Mouse (Mus musculus) B cell, adult 2 months (primary cell): ENCODE measurements around the gene Tns3.

Experiments
- DNase-seq, 2 experiments: peaks; one replicate each; pipeline ENCODE4 v3.0.0; 2022

The Tns3 gene

DNA sequence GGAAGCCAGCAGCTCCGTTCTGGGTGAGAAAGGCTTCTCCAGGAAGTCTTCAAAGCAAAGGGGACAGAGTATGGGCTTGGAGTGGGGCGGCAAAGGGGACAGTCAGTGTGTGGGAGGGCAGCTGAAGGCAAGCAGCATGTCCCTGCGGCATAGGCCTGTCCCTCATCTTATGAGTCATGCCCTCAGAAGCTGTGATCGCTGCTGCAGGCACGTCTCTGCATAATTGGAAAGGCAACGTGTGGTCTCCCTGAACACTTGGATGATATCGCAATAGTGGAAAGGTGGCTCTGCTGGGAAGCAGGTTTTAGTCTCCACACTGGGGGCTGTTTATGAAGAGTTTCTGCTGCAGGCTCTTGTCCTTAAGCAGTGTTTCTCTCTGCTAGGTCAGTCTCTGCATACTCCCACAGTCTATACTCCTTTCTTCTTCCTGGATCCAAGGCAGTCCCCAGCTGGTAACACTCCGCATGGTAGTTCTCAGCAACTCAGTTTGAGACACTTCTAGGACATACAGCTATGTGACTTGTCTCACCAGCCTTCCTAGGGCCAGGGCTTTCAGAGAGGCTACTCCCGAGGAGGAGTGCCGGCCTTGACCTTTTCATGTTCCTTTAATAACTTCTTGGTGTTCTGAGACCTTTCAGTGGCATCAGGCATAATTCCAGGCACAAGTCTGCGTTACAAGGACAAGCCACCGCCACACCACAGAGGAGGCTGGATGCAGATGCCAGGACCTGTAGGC, 14.1 kb upstream of the Tns3 start:
- DNase-seq: no peak

GRCm38 (mm10) chr11:8675701-8676474, 11.6 kb upstream of the Tns3 start:
- no peak for DNase-seq

DNA sequence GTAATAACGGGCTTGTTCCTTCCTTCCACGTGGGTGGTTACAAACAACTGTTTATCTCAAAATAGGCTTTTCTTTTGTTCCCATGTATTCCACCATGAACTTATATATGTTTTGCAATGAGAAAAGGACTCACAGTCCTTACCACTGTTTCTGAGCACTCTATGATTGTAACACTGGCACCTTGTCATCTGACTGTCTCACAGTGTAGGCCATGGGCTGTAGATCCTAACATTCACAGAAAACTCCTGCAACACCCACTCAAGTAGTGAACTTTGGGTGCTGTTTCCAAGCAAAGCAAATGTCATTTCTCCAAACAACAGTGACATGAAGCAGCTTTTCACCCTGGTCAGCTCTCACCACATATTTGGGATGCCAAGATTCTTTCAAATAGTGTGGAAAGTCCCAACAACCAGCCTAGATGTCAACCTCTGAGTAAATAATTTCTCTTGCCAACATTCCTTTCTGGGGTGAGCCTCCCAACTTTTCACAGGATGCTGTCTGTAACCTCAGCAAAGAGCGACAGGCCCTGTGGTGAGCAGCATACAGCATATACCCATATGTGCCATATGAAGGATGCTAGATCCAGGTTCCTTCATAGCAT, 10.3 kb upstream of the Tns3 start:
- DNase-seq: no peak

- DNase-seq: no peak
These were observed 7.4 kb upstream of the Tns3 start for GRCm38 (mm10) chr11:8671698-8672097.

DNA sequence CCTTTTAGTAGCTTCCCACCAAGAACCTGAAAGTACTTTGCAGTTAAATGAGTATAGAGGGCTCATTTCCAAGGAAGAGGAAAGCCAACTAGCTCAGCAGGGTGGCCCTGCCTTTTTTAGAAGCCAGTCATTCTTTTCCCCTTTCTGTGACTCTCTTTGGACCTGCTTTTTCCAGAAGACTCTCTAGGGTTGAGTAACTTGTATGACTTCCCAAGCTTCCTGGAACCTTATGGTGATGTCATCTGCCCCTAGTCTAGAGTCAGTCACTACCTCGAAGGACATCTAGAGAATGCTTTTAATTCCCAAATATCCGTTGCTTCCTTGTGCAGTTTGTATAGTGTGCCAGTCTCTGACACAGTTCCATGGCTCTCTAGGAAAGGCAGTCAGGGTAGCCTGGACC, 4.8 kb upstream of the Tns3 start:
- DNase-seq: no peak

- no peak for DNase-seq
These were observed 462 bp upstream of the Tns3 start for GRCm38 (mm10) chr11:8664797-8665196.

GRCm38 (mm10) chr11:8663444-8664392, 617 bp downstream of the Tns3 start:
- peak; percentile 47 for DNase-seq

DNA sequence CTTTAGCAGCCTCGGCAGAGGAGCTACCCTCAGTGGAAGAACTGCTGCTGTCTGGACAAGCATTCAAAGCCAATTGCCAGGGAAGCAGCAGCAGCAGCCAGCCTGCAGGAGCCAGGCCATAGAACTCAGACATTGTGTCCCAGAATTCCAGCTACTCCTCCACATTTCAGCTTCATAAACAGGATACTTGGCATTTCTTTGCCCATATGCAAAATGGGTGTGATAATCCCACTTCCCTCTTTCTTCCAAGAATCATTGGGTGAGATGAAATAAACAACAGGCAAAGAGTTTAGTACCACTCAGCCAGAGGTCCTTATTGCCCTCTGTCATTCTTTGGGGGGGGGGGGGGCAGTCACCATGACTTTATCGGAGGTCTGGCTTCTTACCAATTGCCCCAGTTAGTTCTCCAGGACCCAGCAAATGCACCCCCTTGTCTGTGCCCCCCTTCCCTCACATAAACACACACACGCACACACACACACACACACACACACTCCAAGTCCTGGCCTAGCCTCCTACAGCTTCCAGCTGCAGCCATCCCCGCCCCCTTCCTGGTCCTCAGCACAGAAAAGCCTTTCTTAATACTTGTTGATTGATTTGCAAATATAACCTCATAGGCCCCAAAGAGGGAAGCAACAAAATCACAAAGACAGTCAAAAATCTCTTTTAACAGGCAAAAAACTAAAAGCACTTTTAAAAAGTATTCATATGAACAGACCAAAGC, 1.5 kb downstream of the Tns3 start:
- no peak for DNase-seq

GRCm38 (mm10) chr11:8660951-8661350, 3.4 kb downstream of the Tns3 start:
- DNase-seq: peak; percentile 20 to 27

DNA sequence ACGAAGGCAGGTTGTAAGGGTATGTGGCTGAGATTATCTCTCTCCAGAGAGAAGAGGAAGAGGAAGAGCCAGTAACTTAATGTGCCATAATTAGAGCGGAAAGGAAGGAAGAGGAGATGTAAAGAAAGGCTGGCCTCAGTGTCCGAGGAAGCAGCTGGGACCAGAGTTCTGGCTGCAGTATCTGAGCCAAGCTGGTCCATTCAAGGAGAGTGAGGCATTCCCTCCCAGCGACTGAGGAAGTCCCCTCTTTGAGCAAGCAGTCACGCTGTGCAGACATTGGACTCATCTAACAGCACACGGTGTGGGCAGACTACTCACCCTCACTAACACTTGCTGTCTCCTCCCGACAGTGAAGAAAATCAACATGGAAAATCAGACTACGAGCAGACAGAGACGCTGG, 4.5 kb downstream of the Tns3 start:
- DNase-seq: no peak

DNA sequence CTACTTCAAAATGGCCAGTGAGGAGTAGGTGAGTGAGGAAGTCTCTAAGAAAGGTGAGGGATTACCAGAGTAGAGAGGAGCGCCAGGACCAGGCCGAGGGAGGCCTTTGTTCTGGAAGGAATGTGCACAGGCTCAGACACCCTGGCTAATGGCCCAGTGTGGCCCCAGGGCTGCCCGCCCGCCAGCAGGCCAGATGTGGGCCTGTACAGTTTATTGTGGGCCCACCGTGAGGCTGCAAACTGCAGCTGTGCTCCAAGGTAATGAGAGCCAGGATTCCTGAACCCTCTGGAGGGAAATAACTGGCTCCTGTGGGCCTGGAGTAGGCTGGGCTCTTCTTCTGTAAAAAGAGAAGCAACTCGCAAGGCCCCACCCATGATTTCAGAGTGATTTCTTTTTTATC, 5.3 kb downstream of the Tns3 start:
- no peak for DNase-seq

DNA sequence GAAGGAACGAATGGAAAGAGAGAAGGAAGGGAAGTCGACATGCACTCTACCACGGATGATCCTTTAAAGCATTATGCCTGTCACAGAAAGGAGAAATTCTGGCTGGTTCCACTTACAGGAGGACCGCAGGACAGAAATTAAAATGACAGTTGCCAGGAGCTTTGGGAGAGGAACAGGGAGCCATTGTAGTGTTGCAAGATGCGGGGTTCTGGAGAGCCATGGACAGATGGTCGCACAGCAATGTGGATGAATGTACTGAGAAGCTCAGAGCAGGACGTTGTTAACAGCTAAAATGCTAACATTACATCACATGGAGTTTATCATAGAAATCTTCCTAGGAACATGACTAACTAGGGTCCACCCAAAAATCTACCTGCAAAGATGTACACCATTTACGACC, 6.8 kb downstream of the Tns3 start:
- no peak for DNase-seq

DNA sequence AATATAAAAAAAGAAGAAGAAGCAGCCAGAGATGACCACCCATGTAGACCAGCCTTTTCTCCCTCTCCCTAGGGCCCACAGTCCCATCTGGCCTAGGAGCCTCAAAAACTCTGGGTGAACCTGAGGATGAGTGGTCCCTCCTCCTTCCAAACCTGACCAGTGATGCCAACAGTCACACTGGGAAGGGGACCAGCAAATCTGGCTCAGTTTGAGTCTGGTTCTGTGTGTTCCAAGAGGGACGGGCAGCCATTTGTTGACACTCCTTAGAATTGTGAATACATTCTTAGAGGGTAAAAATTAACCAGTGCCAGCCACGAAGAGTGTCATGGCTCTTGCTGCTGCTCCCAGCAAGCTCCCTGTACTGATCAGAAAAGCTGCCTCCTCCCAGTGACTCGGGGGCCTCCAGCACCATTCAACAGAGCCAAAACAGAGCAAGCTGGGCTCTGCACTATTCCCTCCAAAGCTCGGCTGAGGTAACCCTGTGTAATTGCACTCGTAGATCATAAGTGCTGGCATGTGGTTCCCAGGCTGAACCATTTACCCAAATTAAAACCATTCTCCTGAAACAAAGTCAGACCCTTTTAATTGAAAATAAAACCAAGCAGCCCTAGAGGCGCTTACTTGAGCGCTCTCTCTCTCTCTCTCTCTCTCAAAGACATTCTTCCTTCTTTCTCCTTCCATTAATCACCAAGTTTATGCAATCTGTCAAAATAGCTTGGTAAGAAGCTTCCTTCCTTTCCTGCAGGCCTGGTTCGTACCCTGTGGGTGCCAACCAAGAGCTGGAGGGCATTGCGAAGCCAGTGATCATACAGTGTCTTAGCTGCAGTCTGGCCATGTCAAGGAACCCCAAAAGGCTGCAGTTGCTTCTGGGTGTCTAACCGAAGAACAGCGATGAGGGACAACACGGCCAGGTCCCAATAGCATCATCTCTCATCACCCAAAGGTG, 7.6 kb downstream of the Tns3 start:
- no peak for DNase-seq

- no peak for DNase-seq
These were observed 10.5 kb downstream of the Tns3 start for GRCm38 (mm10) chr11:8653800-8654295.

DNA sequence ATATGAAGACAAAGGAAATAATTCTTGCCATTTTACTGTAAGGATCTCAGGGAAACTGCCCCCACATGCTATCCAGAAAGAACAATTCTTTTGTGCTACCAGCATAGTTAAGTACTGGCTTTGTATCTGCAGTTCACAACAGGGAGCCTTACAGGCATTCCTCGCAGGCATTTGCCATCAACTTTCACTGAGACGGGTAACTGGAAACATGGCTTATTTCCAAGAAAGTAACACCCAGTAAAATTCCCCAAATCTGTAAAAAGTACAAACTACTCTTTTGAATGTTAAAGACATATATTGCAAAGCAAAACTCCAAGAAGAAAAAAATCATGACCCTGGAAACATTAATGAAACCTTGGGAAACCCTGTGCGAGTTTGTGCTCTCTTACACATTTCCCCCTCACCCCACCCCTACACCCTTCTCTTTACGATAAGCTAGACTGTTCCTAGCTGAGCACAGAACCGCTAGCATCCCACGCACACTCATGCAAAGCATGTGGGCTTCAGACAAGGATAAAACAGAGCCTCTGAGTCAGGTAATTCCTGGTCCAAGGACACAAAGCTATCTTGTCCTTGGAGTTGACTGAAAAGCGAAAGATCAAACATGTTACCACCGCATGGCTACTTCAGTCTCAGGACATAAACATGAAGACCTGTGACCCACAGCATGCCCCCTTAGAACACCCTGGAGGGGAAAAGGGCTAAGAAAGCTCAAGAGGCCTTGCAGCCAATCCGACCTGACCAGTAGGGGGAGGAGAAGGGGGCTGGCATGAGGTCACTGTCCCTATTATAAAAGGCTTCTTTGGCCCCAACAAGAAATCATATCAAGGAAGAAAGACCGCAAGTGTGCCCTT, 11.3 kb downstream of the Tns3 start:
- DNase-seq: no peak

- no peak for DNase-seq
These were observed 12.1 kb downstream of the Tns3 start for GRCm38 (mm10) chr11:8652116-8652714.

DNA sequence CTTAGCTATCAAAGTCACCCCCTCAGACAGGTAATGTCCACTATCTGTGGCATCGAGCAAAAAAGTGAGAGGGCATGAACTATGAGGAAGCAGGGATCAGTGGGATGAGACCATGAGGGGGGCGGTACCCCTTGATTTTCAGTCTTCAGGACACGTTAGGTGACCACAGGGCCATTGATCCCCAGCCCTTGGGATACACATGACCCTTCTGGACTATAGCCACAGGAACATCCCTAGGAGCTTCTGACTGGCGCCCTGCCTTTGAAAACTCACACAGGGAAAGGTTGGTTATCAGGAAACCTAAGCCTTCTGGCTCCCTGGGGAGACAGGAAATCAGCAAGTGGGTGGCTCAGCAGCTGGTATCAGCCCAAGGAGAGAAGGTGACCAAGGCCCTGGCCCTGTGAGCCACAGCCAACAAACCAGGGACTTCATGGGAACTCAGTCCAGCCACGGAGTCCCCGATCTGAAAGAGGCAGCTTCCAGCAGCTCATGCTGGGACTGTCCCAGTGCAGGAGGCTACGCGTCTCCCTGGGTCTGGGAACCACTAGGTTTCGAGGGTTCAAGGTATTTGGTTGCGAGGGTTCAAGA, 12.8 kb downstream of the Tns3 start:
- no peak for DNase-seq

DNA sequence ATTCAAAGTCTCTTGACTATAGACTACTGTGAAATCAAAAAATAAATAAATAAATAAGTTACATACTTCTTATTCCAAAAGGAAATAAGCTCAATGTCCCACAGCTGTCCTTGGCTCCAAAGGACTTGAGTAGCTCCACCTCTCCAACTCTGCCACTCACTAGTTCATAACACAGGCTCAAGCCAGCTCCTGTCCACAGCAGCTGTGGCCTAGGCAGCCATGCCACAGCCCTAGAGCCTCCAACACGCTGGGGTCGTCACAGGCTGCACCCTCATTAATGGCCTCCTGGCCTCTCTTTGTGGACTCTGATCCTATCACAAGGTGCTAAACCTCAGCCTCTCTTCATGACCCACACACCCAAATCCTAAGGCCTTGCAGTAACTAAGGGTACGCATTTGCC, 18.7 kb downstream of the Tns3 start:
- DNase-seq: no peak

DNA sequence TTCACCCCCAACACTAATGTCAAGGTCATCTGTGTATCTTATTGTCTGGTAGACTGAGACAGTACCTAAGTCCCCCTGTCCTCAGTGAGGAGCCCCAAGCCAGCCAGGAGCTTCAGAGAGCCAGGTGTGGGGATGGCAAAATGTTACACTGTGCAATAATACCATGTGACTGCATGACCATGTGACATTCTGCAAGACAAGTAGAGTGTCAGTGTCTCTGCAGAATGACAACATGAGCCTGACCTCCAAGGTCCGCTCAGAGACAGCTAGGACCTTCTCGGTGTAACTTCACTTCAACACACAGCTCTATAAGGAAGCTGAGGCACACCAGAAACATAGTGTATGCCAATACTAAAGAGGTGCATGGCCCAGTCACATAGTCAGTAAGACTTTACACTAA, 20.1 kb downstream of the Tns3 start:
- DNase-seq: no peak
